ENCODE assay signal across 8 mouse cellular contexts in genomic region chr8:91801839-91802238, GRCm38 (mm10). TPM values are rescaled to one million over a fixed set of nuclear protein-coding genes. Genes with fewer than 3 reads are reported as not detected.
DNase-seq lines count a peak whose midpoint lies in the region; ATAC-seq lines count a peak whose summit lies in the region.

Gene Irx3, minus strand, starts transcription at chr8:91802067.

- no peaks in the 10 kb centered on the region for H3K9me3 ChIP-seq in hindbrain, embryonic 15.5 days
- no peaks in the 10 kb centered on the region for H3K9me3 ChIP-seq in liver, embryonic 12.5 days (replicated peaks)
- no peaks in the 10 kb centered on the region for H3K9me3 ChIP-seq in neural tube, embryonic 13.5 days

- peaks cover 83% of the 10 kb centered on the region for H3K4me1 ChIP-seq in hindbrain, embryonic 15.5 days (replicated peaks)
- H3K4me1 ChIP-seq in liver, embryonic 12.5 days = peaks cover 39% of the 10 kb centered on the region
- peaks cover 93% of the 10 kb centered on the region for H3K4me1 ChIP-seq in neural tube, embryonic 13.5 days (replicated peaks)

- H3K27me3 ChIP-seq in hindbrain, embryonic 15.5 days = peaks cover 25% of the 10 kb centered on the region
- H3K27me3 ChIP-seq in liver, embryonic 12.5 days (replicated peaks) = peaks cover 100% of the 10 kb centered on the region
- H3K27me3 ChIP-seq in neural tube, embryonic 13.5 days = peaks cover 88% of the 10 kb centered on the region

- WGBS in hindbrain, embryonic 15.5 days = under 1% methylated on average over 30 of the region's 33 CpGs
- WGBS in liver, embryonic 12.5 days (ENCODE audit: insufficient replicate concordance) = 1% methylated on average over 33 of the region's 33 CpGs
- WGBS in neural tube, embryonic 13.5 days = under 1% methylated on average over 32 of the region's 33 CpGs

- peak; percentile 62 for ATAC-seq in hindbrain, embryonic 15.5 days (ENCODE audit: low FRiP score, low read depth)
- ATAC-seq in liver, embryonic 12.5 days = peak; percentile 34
- peak; percentile 59 for ATAC-seq in neural tube, embryonic 13.5 days (ENCODE audit: low read depth)

- DNase-seq in adrenal gland, adult 18-20 months (ENCODE audit: low spot score in 2 of 2) = peak; percentile 71 to 78
- DNase-seq in cerebellum, postnatal 10 days = peak; percentile 70 to 79
- DNase-seq in gastrocnemius, adult 8-10 months (ENCODE audit: low spot score in 2 of 2) = peak; percentile 60 to 73
- no peak for DNase-seq in layer of hippocampus, adult 11-12 months (ENCODE audit: low spot score)
- DNase-seq in MN1 (ENCODE audit: low spot score) = no peak

- peak within 1 kb of the TSS; percentile 92 for H3K27ac ChIP-seq in hindbrain, embryonic 15.5 days (replicated peaks)
- H3K27ac ChIP-seq in liver, embryonic 12.5 days = no peak within 1 kb of the TSS
- H3K27ac ChIP-seq in neural tube, embryonic 13.5 days (replicated peaks) = peak within 1 kb of the TSS; percentile 84

- H3K4me2 ChIP-seq in hindbrain, embryonic 15.5 days = peak within 1 kb of the TSS; percentile 84
- H3K4me2 ChIP-seq in liver, embryonic 12.5 days = peak within 1 kb of the TSS; percentile 73
- H3K4me2 ChIP-seq in neural tube, embryonic 13.5 days = peak within 1 kb of the TSS; percentile 83

- no peaks in the 10 kb centered on the region for H3K36me3 ChIP-seq in hindbrain, embryonic 15.5 days
- H3K36me3 ChIP-seq in liver, embryonic 12.5 days = no peaks in the 10 kb centered on the region
- no peaks in the 10 kb centered on the region for H3K36me3 ChIP-seq in neural tube, embryonic 13.5 days

- peak within 1 kb of the TSS; percentile 63 for H3K9ac ChIP-seq in hindbrain, embryonic 15.5 days
- H3K9ac ChIP-seq in liver, embryonic 12.5 days = no peak within 1 kb of the TSS
- peak within 1 kb of the TSS; percentile 82 for H3K9ac ChIP-seq in neural tube, embryonic 13.5 days

- peak within 1 kb of the TSS; percentile 60 for H3K4me3 ChIP-seq in hindbrain, embryonic 15.5 days
- peak within 1 kb of the TSS; percentile 49 for H3K4me3 ChIP-seq in liver, embryonic 12.5 days
- peak within 1 kb of the TSS; percentile 55 for H3K4me3 ChIP-seq in neural tube, embryonic 13.5 days

RNA-seq across cellular contexts. Expression of gene Irx3, which starts in this region (rescaled TPM):
- 10 to 100 TPM in 1 of 2 experiments, 1 to 10 TPM in 1; 6.3 to 10.0 TPM for total RNA-seq in adrenal gland, adult 18-20 months (2021)
- 1 to 10 TPM; 2.8 to 4.8 (median 3.3) TPM for total RNA-seq in gastrocnemius, adult 8-10 months (2022)
- polyA plus RNA-seq in hindbrain, embryonic 15.5 days (2015; fragmentation: Nextera tagmentation; extraction: Ambion mirVana) = 18.3 and 25.3 TPM in 2 replicates
- 0.17 and 0.45 TPM in 2 replicates for polyA plus RNA-seq in liver, embryonic 12.5 days (2016; fragmentation: Nextera tagmentation; extraction: Ambion mirVana)
- polyA plus RNA-seq in neural tube, embryonic 13.5 days (2015; fragmentation: Nextera tagmentation; extraction: Ambion mirVana) = 6.8 and 9.9 TPM in 2 replicates

Comparison
In these comparisons a context has a peak if more than half of its experiments do, and no peak if none do; other contexts are left out.
1. Peak in ATAC-seq, H3K4me3 ChIP-seq and H3K4me2 ChIP-seq in liver, embryonic 12.5 days; RNA of the gene not detected or under 1 TPM.
2. DNase-seq: peak in adrenal gland, adult 18-20 months (2 of 2), cerebellum, postnatal 10 days (2 of 2) and gastrocnemius, adult 8-10 months (2 of 2); none in layer of hippocampus, adult 11-12 months (single experiment) and MN1 (single experiment).
3. Peak in every context shown above with its lines, with median percentiles within 50 percentile points of each other: ATAC-seq, H3K4me2 ChIP-seq and H3K4me3 ChIP-seq.